Mouse (Mus musculus) heart, embryonic 10.5 days (tissue): ENCODE measurements around the gene Slc1a7. TPM values are rescaled to one million over a fixed set of nuclear protein-coding genes. Genes with fewer than 3 reads are reported as not detected.

Experiments
- DNase-seq: peaks from one replicate; pipeline ENCODE4 v3.0.0-alpha.2; 2017; ENCODE audit warnings: low spot score
- H3K27ac ChIP-seq: fragments of 300-500 bp; sonication (generic); 2 replicates; pipeline ENCODE4 v1.5.1; 2016; ENCODE audit warnings: mild to moderate bottlenecking
- H3K27me3 ChIP-seq: fragments of 300-500 bp; sonication (generic); 2 replicates; pipeline ENCODE4 v1.6.1; 2016; ENCODE audit warnings: mild to moderate bottlenecking; ENCODE audit not compliant: poor library complexity, insufficient read depth, severe bottlenecking
- H3K36me3 ChIP-seq: fragments of 300-500 bp; sonication (generic); 2 replicates; pipeline ENCODE4 v1.6.1; 2016; ENCODE audit warnings: mild to moderate bottlenecking, moderate library complexity
- H3K4me1 ChIP-seq: fragments of 300-500 bp; sonication (generic); 2 replicates; pipeline ENCODE4 v1.6.1; 2016; ENCODE audit warnings: mild to moderate bottlenecking
- H3K4me3 ChIP-seq: fragments of 300-500 bp; sonication (generic); 2 replicates; pipeline ENCODE4 v1.5.1; 2016; ENCODE audit warnings: mild to moderate bottlenecking, moderate library complexity
- H3K9me3 ChIP-seq: fragments of 300-500 bp; sonication (generic); 2 replicates; pipeline ENCODE4 v1.6.1; 2016; ENCODE audit warnings: mild to moderate bottlenecking, moderate library complexity
- WGBS: fragments of 180-500 bp; shearing (Covaris S2); methylation state at CpG from one replicate; pipeline ENCODE4 v1.1.7; 2016; 5-methylcytosine and 5-hydroxymethylcytosine counted together
- polyA plus RNA-seq: library from polyadenylated mRNA; unstranded; fragments of >200 nt; fragmentation: Nextera tagmentation; extraction: Ambion mirVana; gene quantifications from 2 replicates; pipeline ENCODE4 v1.2.1, GENCODE M21; 2016

Slc1a7 gene
- polyA plus RNA-seq, 1 experiment from 2014 or later, result not detected

- Histone ChIP-seq H3K36me3 (no peaks in the 10 kb centered on the region), H3K9me3 (no peaks in the 10 kb centered on the region), H3K27me3 (peaks cover 30% of the 10 kb centered on the region), H3K4me3 (no peak overlapping the region), H3K27ac (no peak overlapping the region), H3K4me1 (peaks cover 48% of the 10 kb centered on the region)
- WGBS, result 43% methylated on average over 14 of the region's 14 CpGs
- DNase-seq, result peak; percentile 74
Measured at GRCm38 (mm10) chr4:108018961-108019921, 51.1 kb downstream of the Slc1a7 start.

GRCm38 (mm10) chr4:108020178-108020577, 52.0 kb downstream of the Slc1a7 start:
- Histone ChIP-seq H3K4me3 (no peak overlapping the region), H3K9me3 (no peaks in the 10 kb centered on the region), H3K27me3 (peaks cover 30% of the 10 kb centered on the region), H3K4me1 (peaks cover 53% of the 10 kb centered on the region), H3K36me3 (no peaks in the 10 kb centered on the region), H3K27ac (no peak overlapping the region)
- 84% methylated on average over 6 of the region's 6 CpGs for WGBS
- DNase-seq, result peak; percentile 74

- H3K27me3 ChIP-seq, result peaks cover 32% of the 10 kb centered on the region
- no peak for DNase-seq
- no peaks in the 10 kb centered on the region for H3K9me3 ChIP-seq
- no peak overlapping the region for H3K27ac ChIP-seq
- H3K4me3 ChIP-seq, result no peak overlapping the region
- WGBS, result 86% methylated on average over 4 of the region's 4 CpGs
- H3K36me3 ChIP-seq, result no peaks in the 10 kb centered on the region
- peaks cover 52% of the 10 kb centered on the region for H3K4me1 ChIP-seq
Measured at GRCm38 (mm10) chr4:108023186-108023585, 55.1 kb downstream of the Slc1a7 start.

- DNase-seq, result no peak
- WGBS, result 66% methylated on average over 5 of the region's 5 CpGs
- peaks cover 40% of the 10 kb centered on the region for H3K4me1 ChIP-seq
Measured at GRCm38 (mm10) chr4:108024641-108025040, 56.5 kb downstream of the Slc1a7 start.

GRCm38 (mm10) chr4:108025269-108025668, 57.1 kb downstream of the Slc1a7 start:
- peak; percentile 92 for DNase-seq
- H3K4me1 ChIP-seq, result peaks cover 39% of the 10 kb centered on the region
- H3K36me3 ChIP-seq, result no peaks in the 10 kb centered on the region
- WGBS, result 2% methylated on average over 10 of the region's 10 CpGs
- no peaks in the 10 kb centered on the region for H3K9me3 ChIP-seq
- H3K4me3 ChIP-seq, result peak overlapping the region; percentile 49
- H3K27me3 ChIP-seq, result peaks cover 51% of the 10 kb centered on the region
- H3K27ac ChIP-seq, result peak overlapping the region; percentile 63; the same call in 1 of the 2 replicates

More at GRCm38 (mm10) chr4:108024641-108025040, 56.5 kb downstream of the Slc1a7 start:
- H3K36me3 ChIP-seq, result no peaks in the 10 kb centered on the region
- H3K4me3 ChIP-seq, result no peak overlapping the region
- peaks cover 47% of the 10 kb centered on the region for H3K27me3 ChIP-seq
- H3K9me3 ChIP-seq, result no peaks in the 10 kb centered on the region
- H3K27ac ChIP-seq, result peak overlapping the region; percentile 17; the same call in 1 of the 2 replicates

GRCm38 (mm10) chr4:108026193-108026592, 58.1 kb downstream of the Slc1a7 start:
- Histone ChIP-seq H3K4me3 (no peak overlapping the region), H3K9me3 (no peaks in the 10 kb centered on the region), H3K36me3 (no peaks in the 10 kb centered on the region), H3K27ac (0 out of 2 replicates have a peak overlapping the region, but pooled peaks have one; percentile 37), H3K4me1 (peaks cover 43% of the 10 kb centered on the region), H3K27me3 (peaks cover 58% of the 10 kb centered on the region)
- no peak for DNase-seq
- 21% methylated on average over 3 of the region's 3 CpGs for WGBS

GRCm38 (mm10) chr4:108030888-108031501, 62.9 kb downstream of the Slc1a7 start:
- DNase-seq, result no peak
- peak overlapping the region; percentile 59; the same call in 1 of the 2 replicates for H3K27ac ChIP-seq
- 3% methylated on average over 22 of the region's 22 CpGs for WGBS
- no peaks in the 10 kb centered on the region for H3K36me3 ChIP-seq
- no peaks in the 10 kb centered on the region for H3K9me3 ChIP-seq
- peaks cover 75% of the 10 kb centered on the region for H3K27me3 ChIP-seq
- peaks cover 35% of the 10 kb centered on the region for H3K4me1 ChIP-seq
- peak overlapping the region; percentile 69 for H3K4me3 ChIP-seq

- Histone ChIP-seq H3K27ac (peak overlapping the region; percentile 59), H3K4me3 (peak overlapping the region; percentile 69), H3K36me3 (no peaks in the 10 kb centered on the region), H3K4me1 (peaks cover 33% of the 10 kb centered on the region), H3K27me3 (peaks cover 74% of the 10 kb centered on the region), H3K9me3 (no peaks in the 10 kb centered on the region)
- no peak for DNase-seq
- WGBS, result under 1% methylated on average over 85 of the region's 86 CpGs
Measured at GRCm38 (mm10) chr4:108031502-108032351, 63.6 kb downstream of the Slc1a7 start.

- peaks cover 33% of the 10 kb centered on the region for H3K4me1 ChIP-seq
- no peaks in the 10 kb centered on the region for H3K9me3 ChIP-seq
- peak overlapping the region; percentile 59; the same call in 1 of the 2 replicates for H3K27ac ChIP-seq
- peaks cover 68% of the 10 kb centered on the region for H3K27me3 ChIP-seq
- no peak for DNase-seq
- H3K36me3 ChIP-seq, result no peaks in the 10 kb centered on the region
- WGBS, result 31% methylated on average over 11 of the region's 11 CpGs
- H3K4me3 ChIP-seq, result peak overlapping the region; percentile 69
Measured at GRCm38 (mm10) chr4:108032352-108032849, 64.3 kb downstream of the Slc1a7 start.

GRCm38 (mm10) chr4:108033041-108033764, 65.1 kb downstream of the Slc1a7 start:
- H3K27me3 ChIP-seq, result peaks cover 60% of the 10 kb centered on the region
- no peaks in the 10 kb centered on the region for H3K9me3 ChIP-seq
- H3K27ac ChIP-seq, result no peak overlapping the region
- WGBS, result 79% methylated on average over 8 of the region's 8 CpGs
- H3K4me1 ChIP-seq, result peaks cover 29% of the 10 kb centered on the region
- no peaks in the 10 kb centered on the region for H3K36me3 ChIP-seq
- no peak for DNase-seq
- H3K4me3 ChIP-seq, result no peak overlapping the region

- Histone ChIP-seq H3K27me3 (peaks cover 22% of the 10 kb centered on the region), H3K4me1 (peaks cover 12% of the 10 kb centered on the region; the same call in 1 of the 2 replicates), H3K36me3 (peaks cover 3% of the 10 kb centered on the region), H3K9me3 (no peaks in the 10 kb centered on the region), H3K27ac (no peak overlapping the region), H3K4me3 (no peak overlapping the region)
- DNase-seq, result no peak
- 79% methylated on average over 8 of the region's 8 CpGs for WGBS
Measured at GRCm38 (mm10) chr4:108037027-108037426, 68.9 kb downstream of the Slc1a7 start.
